Mouse (Mus musculus): ENCODE results near the gene Clp1.

GRCm38 (mm10) chr2:84775241-84775640, 48.1 kb upstream of the Clp1 start, which contains the start of gene Serping1:
- TF ChIP-seq CTCF (IDR thresholded peaks at IDR 0.05; ENCODE audit: extremely low read depth, insufficient read length, insufficient replicate concordance, low read depth, low read length) (no peak), POLR2A (IDR thresholded peaks at IDR 0.05; ENCODE audit: low read depth, low read length) (no peak)
